Mouse (Mus musculus) intestine, postnatal 0 days (tissue): ENCODE measurements around the gene Icos. TPM values are rescaled to one million over a fixed set of nuclear protein-coding genes. Genes with fewer than 3 reads are reported as not detected.

ENCODE experiments used
- ATAC-seq: fragments of 200-750 bp; cut with Nextera tagmentation; 2 replicates; pipeline ENCODE4 v1.8.0; 2017; ENCODE audit warnings: mild to moderate bottlenecking, moderate TSS enrichment, moderate library complexity
- H3K27ac ChIP-seq: fragments of 300-500 bp; sonication (generic); 2 replicates; pipeline ENCODE4 v1.5.1; 2014; ENCODE audit warnings: mild to moderate bottlenecking, low read depth, low read length, moderate library complexity
- H3K27me3 ChIP-seq: fragments of 300-500 bp; sonication (generic); replicated peaks from 2 replicates; pipeline ENCODE4 v1.6.1; 2014; ENCODE audit warnings: low read length, mixed read lengths; ENCODE audit not compliant: control insufficient read depth, insufficient read depth
- H3K36me3 ChIP-seq: fragments of 300-500 bp; sonication (generic); 2 replicates; pipeline ENCODE4 v1.6.1; 2014; ENCODE audit warnings: mild to moderate bottlenecking, moderate library complexity; ENCODE audit not compliant: control insufficient read depth, insufficient read depth
- H3K4me1 ChIP-seq: fragments of 300-500 bp; sonication (generic); replicated peaks from 2 replicates; pipeline ENCODE4 v1.6.1; 2014; ENCODE audit warnings: antibody characterized with exemption, low read length, mixed read lengths; ENCODE audit not compliant: control insufficient read depth, insufficient read depth
- H3K4me2 ChIP-seq: fragments of 300-500 bp; sonication (generic); replicated peaks from 2 replicates; pipeline ENCODE4 v1.6.1; 2014; ENCODE audit warnings: low read depth, mild to moderate bottlenecking, moderate library complexity
- H3K4me3 ChIP-seq: fragments of 300-500 bp; sonication (generic); 2 replicates; pipeline ENCODE4 v1.5.1; 2014; ENCODE audit warnings: low read depth, low read length
- H3K9ac ChIP-seq: fragments of 300-500 bp; sonication (generic); 2 replicates; pipeline ENCODE4 v1.6.1; 2014; ENCODE audit warnings: mild to moderate bottlenecking, low read depth, low read length
- H3K9me3 ChIP-seq: fragments of 300-500 bp; sonication (generic); 2 replicates; pipeline ENCODE4 v1.6.1; 2016; ENCODE audit warnings: mixed run types; ENCODE audit not compliant: control insufficient read depth
- CTCF ChIP-seq: sonication (generic); IDR thresholded peaks from 2 replicates; pipeline ENCODE4 v1.5.1; 2016; ENCODE audit warnings: low read depth, mild to moderate bottlenecking, control low read depth, antibody characterized with exemption, moderate library complexity
- WGBS: fragments of 180-500 bp; shearing (Covaris S2); extraction: QIAGEN DNeasy Blood & Tissue Kit; methylation state at CpG from one replicate; pipeline ENCODE4 v1.1.7; 2014; 5-methylcytosine and 5-hydroxymethylcytosine counted together
- polyA plus RNA-seq: library from polyadenylated mRNA; unstranded; fragments of >200 nt; fragmentation: Nextera tagmentation; extraction: Ambion mirVana; gene quantifications from 2 replicates; pipeline ENCODE4 v1.2.1, GENCODE M21; 2015

The Icos gene
- polyA plus RNA-seq, 1 experiment from 2014 or later: 0.18 TPM

- no peaks in the 10 kb centered on the region for H3K4me1 ChIP-seq
- H3K9me3 ChIP-seq: no peaks in the 10 kb centered on the region
- H3K27me3 ChIP-seq: no peaks in the 10 kb centered on the region
- H3K4me2 ChIP-seq: no peak overlapping the region
- no peak for ATAC-seq
- no peak overlapping the region for H3K9ac ChIP-seq
- no peak for TF ChIP-seq CTCF
- no peaks in the 10 kb centered on the region for H3K36me3 ChIP-seq
- 67% methylated on average over 5 of the region's 5 CpGs for WGBS
- no peak overlapping the region for H3K27ac ChIP-seq
- no peak overlapping the region for H3K4me3 ChIP-seq
Measured at GRCm38 (mm10) chr1:61026712-61027111, 49.0 kb downstream of the Icos start.

- 90% methylated on average over 3 of the region's 3 CpGs for WGBS
- TF ChIP-seq CTCF: no peak
- no peak overlapping the region for H3K4me2 ChIP-seq
- H3K4me3 ChIP-seq: no peak overlapping the region
- H3K9ac ChIP-seq: no peak overlapping the region
- H3K9me3 ChIP-seq: no peaks in the 10 kb centered on the region
- no peaks in the 10 kb centered on the region for H3K4me1 ChIP-seq
- ATAC-seq: no peak
- H3K27ac ChIP-seq: no peak overlapping the region
- H3K36me3 ChIP-seq: no peaks in the 10 kb centered on the region
- no peaks in the 10 kb centered on the region for H3K27me3 ChIP-seq
Measured at GRCm38 (mm10) chr1:61027519-61027918, 49.8 kb downstream of the Icos start.

- H3K4me1 ChIP-seq: no peaks in the 10 kb centered on the region
- WGBS: 29% methylated on average over 1 of the region's 1 CpGs
- ATAC-seq: no peak
- no peaks in the 10 kb centered on the region for H3K36me3 ChIP-seq
- H3K9me3 ChIP-seq: no peaks in the 10 kb centered on the region
- no peak overlapping the region for H3K4me2 ChIP-seq
- H3K27me3 ChIP-seq: no peaks in the 10 kb centered on the region
- no peak for TF ChIP-seq CTCF
- H3K27ac ChIP-seq: no peak overlapping the region
- H3K4me3 ChIP-seq: no peak overlapping the region
- H3K9ac ChIP-seq: no peak overlapping the region
Measured at GRCm38 (mm10) chr1:61029919-61030318, 52.2 kb downstream of the Icos start.

GRCm38 (mm10) chr1:61030532-61030931, 52.8 kb downstream of the Icos start:
- Histone ChIP-seq H3K9ac (no peak overlapping the region), H3K4me3 (no peak overlapping the region), H3K36me3 (no peaks in the 10 kb centered on the region), H3K4me1 (no peaks in the 10 kb centered on the region), H3K4me2 (no peak overlapping the region), H3K27ac (no peak overlapping the region), H3K27me3 (no peaks in the 10 kb centered on the region), H3K9me3 (no peaks in the 10 kb centered on the region)
- no peak for TF ChIP-seq CTCF
- ATAC-seq: no peak

- Histone ChIP-seq H3K36me3 (no peaks in the 10 kb centered on the region), H3K9ac (no peak overlapping the region), H3K4me3 (no peak overlapping the region), H3K4me2 (no peak overlapping the region), H3K27ac (no peak overlapping the region), H3K9me3 (no peaks in the 10 kb centered on the region), H3K4me1 (no peaks in the 10 kb centered on the region), H3K27me3 (no peaks in the 10 kb centered on the region)
- ATAC-seq: no peak
- 82% methylated on average over 1 of the region's 1 CpGs for WGBS
- TF ChIP-seq CTCF: no peak
Measured at GRCm38 (mm10) chr1:61035270-61035669, 57.5 kb downstream of the Icos start.

GRCm38 (mm10) chr1:61038223-61038622, 60.5 kb downstream of the Icos start:
- Histone ChIP-seq H3K36me3 (no peaks in the 10 kb centered on the region), H3K4me2 (no peak overlapping the region), H3K4me3 (no peak overlapping the region), H3K27ac (no peak overlapping the region), H3K9me3 (no peaks in the 10 kb centered on the region), H3K27me3 (no peaks in the 10 kb centered on the region), H3K4me1 (no peaks in the 10 kb centered on the region), H3K9ac (no peak overlapping the region)
- no peak for ATAC-seq
- no peak for TF ChIP-seq CTCF
- 54% methylated on average over 4 of the region's 4 CpGs for WGBS

- Histone ChIP-seq H3K27ac (no peak overlapping the region), H3K4me1 (no peaks in the 10 kb centered on the region), H3K9ac (no peak overlapping the region), H3K9me3 (no peaks in the 10 kb centered on the region), H3K27me3 (no peaks in the 10 kb centered on the region), H3K4me2 (no peak overlapping the region), H3K36me3 (no peaks in the 10 kb centered on the region), H3K4me3 (no peak overlapping the region)
- TF ChIP-seq CTCF: no peak
- 75% methylated on average over 4 of the region's 4 CpGs for WGBS
- no peak for ATAC-seq
Measured at GRCm38 (mm10) chr1:61039310-61039709, 61.6 kb downstream of the Icos start.
